Comparison of ENCODE assay signal across 17 mouse cellular contexts in the genomic region with DNA sequence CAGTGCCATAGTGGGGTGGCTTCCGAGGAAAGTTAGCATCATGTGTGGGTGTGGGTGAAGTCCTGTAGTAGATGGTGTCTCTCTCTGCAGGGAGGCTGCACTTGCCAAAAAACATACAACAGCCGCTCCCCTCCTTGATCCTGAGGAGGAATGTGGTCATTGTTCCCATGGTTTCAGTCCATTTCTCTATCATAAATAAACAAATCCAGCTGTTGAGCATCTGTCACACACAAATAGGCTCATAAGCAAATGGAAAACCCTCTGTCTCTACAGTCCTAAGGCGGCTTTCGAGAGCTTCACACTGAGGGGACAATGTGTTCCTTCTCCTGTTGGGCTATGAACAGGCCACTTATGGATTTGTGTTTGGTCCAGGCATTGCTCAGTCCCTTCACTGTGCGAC. TPM values are rescaled to one million over a fixed set of nuclear protein-coding genes. Genes with fewer than 3 reads are reported as not detected.
A peak's percentile ranks its signal among the peaks of the same experiment; 100 is the strongest.
DNase-seq lines count a peak whose midpoint lies in the region; ATAC-seq and TF ChIP-seq lines count a peak whose summit lies in the region.
"Had no signal": no experiment of that assay in that cellular context is flagged by ENCODE, and none has a peak within 500 bp of the region (broad histone marks: within the 10 kb centered on the region; RNA-seq: fewer than 3 reads in every experiment).

No protein-coding gene starts in this region.

- H3K27ac ChIP-seq in embryonic facial prominence, embryonic 14.5 days (replicated peaks; ENCODE audit: low read depth, low read length) = no peak overlapping the region
- H3K27ac ChIP-seq in embryonic facial prominence, embryonic 10.5 days (replicated peaks) = no peak overlapping the region
- H3K27ac ChIP-seq in liver, adult 2 months (replicated peaks; ENCODE audit: insufficient read depth, low read depth, low read length) = no peak overlapping the region
- no peak overlapping the region for H3K27ac ChIP-seq in liver, embryonic 11.5 days (ENCODE audit: low read depth, low read length)
- H3K27ac ChIP-seq in midbrain, embryonic 15.5 days = no peak overlapping the region
- no peak overlapping the region for H3K27ac ChIP-seq in layer of hippocampus, adult 2 months
- H3K27ac ChIP-seq: liver, embryonic 13.5 days; neural tube, embryonic 15.5 days had no signal

- ATAC-seq in embryonic facial prominence, embryonic 14.5 days (ENCODE audit: low read depth) = no peak
- ATAC-seq in liver, embryonic 11.5 days (replicated peaks; ENCODE audit: low FRiP score) = no peak
- ATAC-seq in midbrain, embryonic 15.5 days (replicated peaks) = no peak
- ATAC-seq: forebrain, embryonic 16.5 days had no signal

- H3K79me2 ChIP-seq in liver, adult 2 months (ENCODE audit: control insufficient read depth, insufficient read depth, low read length) = no peaks in the 10 kb centered on the region

- H3K9ac ChIP-seq in embryonic facial prominence, embryonic 14.5 days (ENCODE audit: low read depth, low read length) = no peak overlapping the region
- H3K9ac ChIP-seq in liver, adult 2 months (ENCODE audit: low read depth, low read length) = no peak overlapping the region
- no peak overlapping the region for H3K9ac ChIP-seq in liver, embryonic 11.5 days (ENCODE audit: low read depth, low read length)
- H3K9ac ChIP-seq in midbrain, embryonic 15.5 days = no peak overlapping the region
- H3K9ac ChIP-seq: liver, embryonic 13.5 days; neural tube, embryonic 15.5 days had no signal

- H3K36me3 ChIP-seq in embryonic facial prominence, embryonic 14.5 days (ENCODE audit: control insufficient read depth, insufficient read depth, low read length) = no peaks in the 10 kb centered on the region
- 0 out of 2 replicates have a peak, but pooled peaks cover 3% of the 10 kb centered on the region for H3K36me3 ChIP-seq in embryonic facial prominence, embryonic 10.5 days (replicated peaks)
- H3K36me3 ChIP-seq in liver, adult 2 months (ENCODE audit: control insufficient read depth, insufficient read depth, low read length) = peaks cover 5% of the 10 kb centered on the region; the same call in 1 of the 2 replicates
- H3K36me3 ChIP-seq in liver, embryonic 11.5 days (ENCODE audit: control insufficient read depth, insufficient read depth, low read length) = no peaks in the 10 kb centered on the region
- H3K36me3 ChIP-seq in midbrain, embryonic 15.5 days (replicated peaks) = no peaks in the 10 kb centered on the region
- H3K36me3 ChIP-seq: liver, embryonic 13.5 days; neural tube, embryonic 15.5 days had no signal

- no peak for TF ChIP-seq CTCF in liver, adult 2 months (IDR thresholded peaks at IDR 0.05; ENCODE audit: low read depth, low read length)
- TF ChIP-seq CTCF in layer of hippocampus, adult 2 months (conservative IDR thresholded peaks at IDR 0.05) = no peak

- no peak for TF ChIP-seq POLR2A in liver, adult 2 months (IDR thresholded peaks at IDR 0.05; ENCODE audit: extremely low read depth, insufficient read depth, low read length)

- H3K4me2 ChIP-seq in embryonic facial prominence, embryonic 14.5 days (ENCODE audit: low read depth, low read length) = no peak overlapping the region
- no peak overlapping the region for H3K4me2 ChIP-seq in liver, embryonic 11.5 days
- no peak overlapping the region for H3K4me2 ChIP-seq in midbrain, embryonic 15.5 days
- H3K4me2 ChIP-seq: liver, embryonic 13.5 days; neural tube, embryonic 15.5 days had no signal

- peaks cover 15% of the 10 kb centered on the region; the same call in 1 of the 2 replicates for H3K4me1 ChIP-seq in embryonic facial prominence, embryonic 14.5 days (ENCODE audit: control insufficient read depth, insufficient read depth, low read length)
- H3K4me1 ChIP-seq in embryonic facial prominence, embryonic 10.5 days = peaks cover 15% of the 10 kb centered on the region
- no peaks in the 10 kb centered on the region for H3K4me1 ChIP-seq in liver, adult 2 months (ENCODE audit: control insufficient read depth, insufficient read depth, low read length)
- peaks cover 14% of the 10 kb centered on the region for H3K4me1 ChIP-seq in liver, embryonic 11.5 days (replicated peaks; ENCODE audit: control insufficient read depth, insufficient read depth, low read length)
- 0 out of 2 replicates have a peak, but pooled peaks cover 3% of the 10 kb centered on the region for H3K4me1 ChIP-seq in midbrain, embryonic 15.5 days

- peak; percentile 43 for DNase-seq in embryonic facial prominence, embryonic 14.5 days (ENCODE audit: low spot score)
- no peak for DNase-seq in embryonic facial prominence, embryonic 10.5 days (ENCODE audit: low spot score)
- DNase-seq in liver, adult 2 months (ENCODE audit: extremely low read depth, low read depth, low spot score) = peak; percentile 23
- no peak for DNase-seq in liver, embryonic 11.5 days (ENCODE audit: low spot score)
- peak; percentile 76 for DNase-seq in lung, postnatal 10 days
- no peak for DNase-seq in urinary bladder, postnatal 4 days (ENCODE audit: low spot score in 2 of 2)
- DNase-seq in layer of hippocampus, adult 2 months (ENCODE audit: low spot score in 2 of 2) = no peak
- DNase-seq: cerebellum, adult 18-20 months; gastrocnemius, postnatal 36 days; kidney, adult 2 months; liver, embryonic 13.5 days; thymus, adult 18-20 months had no signal

- H3K4me3 ChIP-seq in embryonic facial prominence, embryonic 14.5 days (ENCODE audit: low read depth, low read length) = no peak overlapping the region
- H3K4me3 ChIP-seq in embryonic facial prominence, embryonic 10.5 days = no peak overlapping the region
- H3K4me3 ChIP-seq in liver, adult 2 months (ENCODE audit: insufficient read depth, low read depth, low read length) = no peak overlapping the region
- H3K4me3 ChIP-seq in liver, embryonic 11.5 days (ENCODE audit: low read depth, low read length) = no peak overlapping the region
- H3K4me3 ChIP-seq in midbrain, embryonic 15.5 days = no peak overlapping the region
- no peak overlapping the region for H3K4me3 ChIP-seq in layer of hippocampus, adult 2 months
- H3K4me3 ChIP-seq: liver, embryonic 13.5 days; megakaryocyte, embryonic 14.5 days; neural tube, embryonic 15.5 days had no signal

- 63% methylated on average over 5 of the region's 5 CpGs for WGBS in embryonic facial prominence, embryonic 14.5 days
- WGBS in embryonic facial prominence, embryonic 10.5 days = 85% methylated on average over 5 of the region's 5 CpGs
- 85% methylated on average over 5 of the region's 5 CpGs for WGBS in liver, adult 2 months
- WGBS in liver, embryonic 11.5 days = 75% methylated on average over 5 of the region's 5 CpGs
- 89% methylated on average over 5 of the region's 5 CpGs for WGBS in midbrain, embryonic 15.5 days

- no peaks in the 10 kb centered on the region for H3K9me3 ChIP-seq in embryonic facial prominence, embryonic 14.5 days (ENCODE audit: control insufficient read depth, low read length)
- no peaks in the 10 kb centered on the region for H3K9me3 ChIP-seq in embryonic facial prominence, embryonic 10.5 days
- H3K9me3 ChIP-seq in liver, embryonic 11.5 days (ENCODE audit: control insufficient read depth, low read length) = no peaks in the 10 kb centered on the region
- no peaks in the 10 kb centered on the region for H3K9me3 ChIP-seq in midbrain, embryonic 15.5 days
- H3K9me3 ChIP-seq: liver, embryonic 13.5 days; megakaryocyte, embryonic 14.5 days; neural tube, embryonic 15.5 days had no signal

- no peaks in the 10 kb centered on the region for H3K27me3 ChIP-seq in embryonic facial prominence, embryonic 14.5 days (replicated peaks; ENCODE audit: control insufficient read depth, insufficient read depth, low read length)
- H3K27me3 ChIP-seq in embryonic facial prominence, embryonic 10.5 days (replicated peaks; ENCODE audit: low read depth, poor library complexity, severe bottlenecking) = no peaks in the 10 kb centered on the region
- H3K27me3 ChIP-seq in liver, adult 2 months (ENCODE audit: control insufficient read depth, insufficient read depth, low read length) = no peaks in the 10 kb centered on the region
- no peaks in the 10 kb centered on the region for H3K27me3 ChIP-seq in liver, embryonic 11.5 days (replicated peaks; ENCODE audit: control insufficient read depth, insufficient read depth, low read length)
- H3K27me3 ChIP-seq in midbrain, embryonic 15.5 days (replicated peaks) = no peaks in the 10 kb centered on the region
- H3K27me3 ChIP-seq: liver, embryonic 13.5 days; megakaryocyte, embryonic 14.5 days; neural tube, embryonic 15.5 days had no signal

RNA-seq across cellular contexts. Expression of a gene that starts 56.9 kb away (rescaled TPM):
- 57.5 and 58.9 TPM in 2 replicates for polyA plus RNA-seq in embryonic facial prominence, embryonic 14.5 days (2014; fragmentation: Nextera tagmentation; extraction: Ambion mirVana)
- polyA plus RNA-seq in embryonic facial prominence, embryonic 10.5 days (2016; fragmentation: Nextera tagmentation; extraction: Ambion mirVana) = 44.7 and 44.8 TPM in 2 replicates
- 11.1 and 12.9 TPM in 2 replicates for total RNA-seq in liver, adult 2 months (2014; rRNA removed)
- 1.9 and 3.5 TPM in 2 replicates for polyA plus RNA-seq in liver, adult 2 months (2012; rRNA removed)
- 43.2 and 45.8 TPM in 2 replicates for polyA plus RNA-seq in liver, embryonic 11.5 days (2014; fragmentation: Nextera tagmentation; extraction: Ambion mirVana)
- polyA plus RNA-seq in midbrain, embryonic 15.5 days (2015; fragmentation: Nextera tagmentation; extraction: Ambion mirVana) = 59.5 and 60.8 TPM in 2 replicates
- total RNA-seq in layer of hippocampus, adult 2 months (2021) = 10 to 100 TPM; 33.4 to 35.0 TPM

RNA-seq across cellular contexts. Expression of a gene that starts 57.4 kb away (rescaled TPM):
- polyA plus RNA-seq in embryonic facial prominence, embryonic 14.5 days (2014; fragmentation: Nextera tagmentation; extraction: Ambion mirVana) = 2.9 and 7.2 TPM in 2 replicates
- polyA plus RNA-seq in embryonic facial prominence, embryonic 10.5 days (2016; fragmentation: Nextera tagmentation; extraction: Ambion mirVana) = 0.34 and 0.55 TPM in 2 replicates
- not detected in 2 replicates for total RNA-seq in liver, adult 2 months (2014; rRNA removed)
- polyA plus RNA-seq in liver, adult 2 months (2012; rRNA removed) = not detected in 2 replicates
- polyA plus RNA-seq in liver, embryonic 11.5 days (2014; fragmentation: Nextera tagmentation; extraction: Ambion mirVana) = not detected in 2 replicates
- 5.0 and 5.1 TPM in 2 replicates for polyA plus RNA-seq in midbrain, embryonic 15.5 days (2015; fragmentation: Nextera tagmentation; extraction: Ambion mirVana)
- 1 to 10 TPM in 1 of 2 experiments, under 1 TPM in 1; 0.86 to 1.7 TPM for total RNA-seq in layer of hippocampus, adult 2 months (2021)
- total RNA-seq: common myeloid progenitor, adult 5-6 weeks had no signal
- polyA plus RNA-seq: liver, embryonic 13.5 days had no signal

Comparison
In these comparisons a context has a peak if more than half of its experiments do, and no peak if none do; other contexts are left out.
1. DNase-seq: peak in embryonic facial prominence, embryonic 14.5 days (single experiment), liver, adult 2 months (single experiment) and lung, postnatal 10 days (single experiment); none in embryonic facial prominence, embryonic 10.5 days (single experiment), liver, embryonic 11.5 days (single experiment), urinary bladder, postnatal 4 days (0 of 2) and layer of hippocampus, adult 2 months (0 of 2).